Mouse (Mus musculus) MEL (cell line): ENCODE data around the gene Grwd1. TPM values are rescaled to one million over a fixed set of nuclear protein-coding genes. Genes with fewer than 3 reads are reported as not detected.

Experiments used
- DNase-seq: peaks from one replicate; pipeline ENCODE4 v3.0.0; 2011; ENCODE audit warnings: low read depth, low spot score
- H3K27ac ChIP-seq: 2 replicates; pipeline ENCODE4 v1.5.1; 2012; ENCODE audit warnings: low read depth, mild to moderate bottlenecking, control low read depth, low read length, moderate library complexity; ENCODE audit not compliant: control insufficient read depth
- H3K27me3 ChIP-seq, 2 experiments: fragments of 150-350 bp in 1 of 2; sonication (generic) in 1 of 2; 2 replicates each; pipeline ENCODE4 v1.6.1; 2012; ENCODE audit warnings: low read length in 2 of 2, mild to moderate bottlenecking in 2 of 2, improper control_type of control experiment in 1 of 2, moderate library complexity in 1 of 2; ENCODE audit not compliant: insufficient read depth in 2 of 2, control insufficient read depth in 1 of 2
- H3K36me3 ChIP-seq, 2 experiments: 2 replicates each; pipeline ENCODE4 v1.6.1; 2012 to 2014; ENCODE audit warnings: low read length in 2 of 2, improper control_type of control experiment in 1 of 2, inconsistent platforms in 1 of 2, mild to moderate bottlenecking in 1 of 2; ENCODE audit not compliant: insufficient read depth in 2 of 2, control insufficient read depth in 1 of 2
- H3K4me1 ChIP-seq, 2 experiments: fragments of 150-350 bp in 1 of 2; sonication (generic) in 1 of 2; 2 replicates each; pipeline ENCODE4 v1.6.1; 2012; ENCODE audit warnings: low read length in 2 of 2, improper control_type of control experiment in 1 of 2, mild to moderate bottlenecking in 1 of 2; ENCODE audit not compliant: insufficient read depth in 2 of 2, control insufficient read depth in 1 of 2
- H3K4me3 ChIP-seq, 2 experiments: fragments of 150-350 bp in 1 of 2; sonication (generic) in 1 of 2; 2 replicates each; pipeline ENCODE4 v1.5.1; 2012; ENCODE audit warnings: low read depth in 2 of 2, low read length in 2 of 2, mild to moderate bottlenecking in 2 of 2, moderate library complexity in 2 of 2, control low read depth in 1 of 2, improper control_type of control experiment in 1 of 2; ENCODE audit not compliant: control insufficient read depth in 1 of 2, insufficient read depth in 1 of 2
- H3K79me2 ChIP-seq: 2 replicates; pipeline ENCODE4 v1.6.1; 2012; ENCODE audit warnings: mild to moderate bottlenecking, low read length, moderate library complexity; ENCODE audit not compliant: control insufficient read depth, poor library complexity, insufficient read depth
- H3K9ac ChIP-seq: 2 replicates; pipeline ENCODE4 v1.6.1; 2012; ENCODE audit warnings: low read depth, mild to moderate bottlenecking, control low read depth, low read length, moderate library complexity; ENCODE audit not compliant: control insufficient read depth, poor library complexity, severe bottlenecking
- H3K9me3 ChIP-seq: fragments of 150-350 bp; sonication (generic); replicated peaks from 2 replicates; pipeline ENCODE4 v1.6.1; 2012; ENCODE audit warnings: mild to moderate bottlenecking, low read length, improper control_type of control experiment, moderate library complexity; ENCODE audit not compliant: insufficient read depth
- BHLHE40 ChIP-seq: IDR thresholded peaks from 2 replicates; pipeline ENCODE4 v1.6.1; 2012; ENCODE audit warnings: low read depth, mild to moderate bottlenecking, inconsistent platforms, low read length, improper control_type of control experiment, borderline replicate concordance
- CHD1 ChIP-seq: IDR thresholded peaks from 2 replicates; pipeline ENCODE4 v1.6.1; 2012; ENCODE audit warnings: low read depth, mild to moderate bottlenecking, inconsistent platforms, low read length, improper control_type of control experiment
- CHD2 ChIP-seq: IDR thresholded peaks from 2 replicates; pipeline ENCODE4 v1.6.1; 2011; ENCODE audit warnings: low read length, improper control_type of control experiment
- CTCF ChIP-seq, 3 experiments: IDR thresholded peaks in 2 of 3; conservative IDR thresholded peaks in 1 of 3; 2 replicates each; pipeline ENCODE4 v1.5.1; 2011 to 2012; ENCODE audit warnings: low read length in 3 of 3, low read depth in 2 of 3, mild to moderate bottlenecking in 2 of 3, improper control_type of control experiment in 1 of 3, inconsistent platforms in 1 of 3, mixed read lengths in 1 of 3, moderate library complexity in 1 of 3; ENCODE audit not compliant: control insufficient read depth in 1 of 3, insufficient read depth in 1 of 3, poor library complexity in 1 of 3, severe bottlenecking in 1 of 3
- E2F4 ChIP-seq: IDR thresholded peaks from 2 replicates; pipeline ENCODE4 v1.6.1; 2011; ENCODE audit warnings: low read depth, low read length, improper control_type of control experiment, borderline replicate concordance
- EP300 ChIP-seq, 2 experiments: IDR thresholded peaks; 2 replicates each; pipeline ENCODE4 v1.6.1; 2011; ENCODE audit warnings: improper control_type of control experiment in 2 of 2, low read length in 2 of 2, low read depth in 1 of 2, mild to moderate bottlenecking in 1 of 2
- ETS1 ChIP-seq: IDR thresholded peaks from 2 replicates; pipeline ENCODE4 v1.6.1; 2012; ENCODE audit warnings: low read depth, mild to moderate bottlenecking, inconsistent platforms, low read length, improper control_type of control experiment, moderate library complexity
- GABPA ChIP-seq: IDR thresholded peaks from 2 replicates; pipeline ENCODE4 v1.6.1; 2012; ENCODE audit warnings: low read depth, mild to moderate bottlenecking, inconsistent platforms, low read length, improper control_type of control experiment, moderate library complexity
- GATA1 ChIP-seq: IDR thresholded peaks from 2 replicates; pipeline ENCODE4 v1.6.1; 2011; ENCODE audit warnings: low read depth, low read length, improper control_type of control experiment
- MAFK ChIP-seq: IDR thresholded peaks from 2 replicates; pipeline ENCODE4 v1.6.1; 2011; ENCODE audit warnings: low read depth, mild to moderate bottlenecking, low read length, improper control_type of control experiment, borderline replicate concordance
- MXI1 ChIP-seq: IDR thresholded peaks from 2 replicates; pipeline ENCODE4 v1.6.1; 2011; ENCODE audit warnings: mild to moderate bottlenecking, low read depth, low read length, improper control_type of control experiment
- MYB ChIP-seq: IDR thresholded peaks from 2 replicates; pipeline ENCODE4 v1.6.1; 2011; ENCODE audit warnings: mild to moderate bottlenecking, low read depth, low read length, improper control_type of control experiment
- NELFE ChIP-seq: IDR thresholded peaks from 2 replicates; pipeline ENCODE4 v1.6.1; 2011; ENCODE audit warnings: low read depth, low read length, improper control_type of control experiment
- NRF1 ChIP-seq: IDR thresholded peaks from 2 replicates; pipeline ENCODE4 v1.6.1; 2014; ENCODE audit warnings: low read depth, mild to moderate bottlenecking, inconsistent platforms, low read length, improper control_type of control experiment, moderate library complexity; ENCODE audit not compliant: poor library complexity, insufficient read depth, severe bottlenecking
- POLR2A ChIP-seq, 2 experiments: IDR thresholded peaks; 2 replicates each; pipeline ENCODE4 v1.6.1; 2011 to 2012; ENCODE audit warnings: low read length in 2 of 2, mild to moderate bottlenecking in 2 of 2, control low read depth in 1 of 2, improper control_type of control experiment in 1 of 2, low read depth in 1 of 2, moderate library complexity in 1 of 2; ENCODE audit not compliant: control insufficient read depth in 1 of 2, insufficient read depth in 1 of 2, poor library complexity in 1 of 2
- POLR2AphosphoS2 ChIP-seq: IDR thresholded peaks from 2 replicates; pipeline ENCODE4 v1.6.1; 2011; ENCODE audit warnings: low read length, improper control_type of control experiment
- POLR2AphosphoS5 ChIP-seq: IDR thresholded peaks from 2 replicates; pipeline ENCODE4 v1.6.1; 2012; ENCODE audit warnings: low read depth, borderline replicate concordance, mild to moderate bottlenecking, inconsistent platforms, low read length, moderate library complexity, mixed read lengths
- RAD21 ChIP-seq: IDR thresholded peaks from 2 replicates; pipeline ENCODE4 v1.6.1; 2011; ENCODE audit warnings: mild to moderate bottlenecking, low read depth, low read length, improper control_type of control experiment
- RCOR1 ChIP-seq: IDR thresholded peaks from 2 replicates; pipeline ENCODE4 v1.6.1; 2012; ENCODE audit warnings: low read depth, mild to moderate bottlenecking, inconsistent platforms, low read length, improper control_type of control experiment
- SIN3A ChIP-seq: IDR thresholded peaks from 2 replicates; pipeline ENCODE4 v1.6.1; 2012; ENCODE audit warnings: low read length, improper control_type of control experiment, inconsistent platforms
- SMC3 ChIP-seq: IDR thresholded peaks from 2 replicates; pipeline ENCODE4 v1.6.1; 2011; ENCODE audit warnings: low read depth, low read length, improper control_type of control experiment
- TBP ChIP-seq: IDR thresholded peaks from 2 replicates; pipeline ENCODE4 v1.8.0; 2011; ENCODE audit warnings: low read depth, low read length, improper control_type of control experiment
- TCF12 ChIP-seq: IDR thresholded peaks from 2 replicates; pipeline ENCODE4 v1.6.1; 2014; ENCODE audit warnings: low read depth, mild to moderate bottlenecking, inconsistent platforms, low read length, improper control_type of control experiment, moderate library complexity
- USF1 ChIP-seq: IDR thresholded peaks from 2 replicates; pipeline ENCODE4 v1.6.1; 2014; ENCODE audit warnings: low read depth, mild to moderate bottlenecking, inconsistent platforms, low read length, improper control_type of control experiment, moderate library complexity
- USF2 ChIP-seq, 2 experiments: IDR thresholded peaks; 2 replicates each; pipeline ENCODE4 v1.6.1; 2011 to 2012; ENCODE audit warnings: improper control_type of control experiment in 2 of 2, low read length in 2 of 2, borderline replicate concordance in 1 of 2, inconsistent platforms in 1 of 2, low read depth in 1 of 2, mild to moderate bottlenecking in 1 of 2; ENCODE audit not compliant: insufficient read depth in 1 of 2
- ZKSCAN1 ChIP-seq: IDR thresholded peaks from 2 replicates; pipeline ENCODE4 v1.6.1; 2012; ENCODE audit warnings: low read depth, mild to moderate bottlenecking, inconsistent platforms, low read length, improper control_type of control experiment, moderate library complexity
- polyA plus RNA-seq, 2 experiments: library from polyadenylated mRNA; stranded (reverse) in 1 of 2; unstranded in 1 of 2; fragments of >175 nt in 1 of 2; fragments of >200 nt in 1 of 2; gene quantifications; 2 replicates each; pipeline versions ENCODE4 v1.2.1 to v1.2.4; 2012; ENCODE audit warnings: low replicate concordance in 2 of 2, low read depth in 1 of 2; ENCODE audit not compliant: insufficient read length in 2 of 2, insufficient read depth in 1 of 2, missing spikeins in 1 of 2
- total RNA-seq: library from RNA; depleted of rRNA; stranded (reverse); fragments of 300-350 nt; gene quantifications from 2 replicates; pipeline ENCODE4 v1.2.3, GENCODE M21; 2012

Gene Grwd1
- total and polyA plus RNA-seq, 3 experiments: 82.2 to 173 (median 108) TPM

GRCm38 (mm10) chr7:45805941-45806340 lies 24.8 kb downstream of the Grwd1 start:
- Histone ChIP-seq H3K36me3 (peaks cover 0 to 6% of the 10 kb centered on the region in 2 experiments; a peak in 2 of 4 replicates), H3K27ac (no peak overlapping the region), H3K4me3 (no peak overlapping the region), H3K4me1 (no peaks in the 10 kb centered on the region), H3K79me2 (no peaks in the 10 kb centered on the region; the same call in 1 of the 2 replicates), H3K9ac (no peak overlapping the region), H3K27me3 (no peaks in the 10 kb centered on the region), H3K9me3 (no peaks in the 10 kb centered on the region)
- no peak for DNase-seq
- no peak for TF ChIP-seq MAFK
- TF ChIP-seq POLR2AphosphoS2: peak; percentile 34; the same call in 1 of the 2 replicates

- Histone ChIP-seq H3K4me1 (peaks cover 5 to 6% of the 10 kb centered on the region in 2 experiments; a peak in 2 of 4 replicates), H3K27me3 (no peaks in the 10 kb centered on the region), H3K9ac (no peak overlapping the region), H3K36me3 (no peaks in the 10 kb centered on the region), H3K4me3 (no peak overlapping the region), H3K9me3 (no peaks in the 10 kb centered on the region), H3K79me2 (no peaks in the 10 kb centered on the region; the same call in 1 of the 2 replicates), H3K27ac (no peak overlapping the region)
- TF ChIP-seq CHD1 (no peak), GATA1 (no peak)
- no peak for DNase-seq
These were observed 28.2 kb downstream of the Grwd1 start for GRCm38 (mm10) chr7:45802551-45802950.

- Histone ChIP-seq H3K27ac (no peak overlapping the region), H3K4me3 (peak overlapping the region; percentile 60 to 61), H3K4me1 (peaks cover 9 to 13% of the 10 kb centered on the region in 2 experiments; a peak in 3 of 4 replicates), H3K9me3 (no peaks in the 10 kb centered on the region), H3K36me3 (peaks cover 0 to 4% of the 10 kb centered on the region in 2 experiments; a peak in 1 of 4 replicates), H3K79me2 (no peaks in the 10 kb centered on the region; the same call in 1 of the 2 replicates), H3K9ac (peak overlapping the region; percentile 56), H3K27me3 (no peaks in the 10 kb centered on the region)
- peak; percentile 94 for DNase-seq
- TF ChIP-seq POLR2AphosphoS5 (no peak), NRF1 (0 out of 2 replicates have a peak, but pooled peaks have one; percentile 18), GATA1 (no peak), ETS1 (no peak), SMC3 (peak; percentile 99), MYB (no peak), NELFE (no peak), TCF12 (no peak), RAD21 (peak; percentile 86), USF1 (no peak), BHLHE40 (0 out of 2 replicates have a peak, but pooled peaks have one; percentile 30), CHD2 (no peak), MXI1 (peak; percentile 70), GABPA (no peak), SIN3A (peak; percentile 86), POLR2A (IDR thresholded peaks at IDR 0.05; ENCODE audit: control insufficient read depth in 1 of 2, insufficient read depth in 1 of 2, low read depth in 1 of 2, low read length in 2 of 2, poor library complexity in 1 of 2) (no peak), RCOR1 (no peak), EP300 (IDR thresholded peaks at IDR 0.05; ENCODE audit: low read depth in 1 of 2, low read length in 2 of 2) (0 out of 4 replicates have a peak, but pooled peaks of 1 of the 2 experiments have one; percentile 23), ZKSCAN1 (no peak), TBP (no peak), POLR2AphosphoS2 (no peak), E2F4 (no peak), USF2 (IDR thresholded peaks at IDR 0.05; ENCODE audit: borderline replicate concordance in 1 of 2, insufficient read depth in 1 of 2, low read depth in 1 of 2, low read length in 2 of 2) (no peak), CTCF (IDR thresholded peaks at IDR 0.05 in 2 of 3, conservative IDR thresholded peaks at IDR 0.05 in 1 of 3; ENCODE audit: control insufficient read depth in 1 of 3, insufficient read depth in 1 of 3, low read depth in 2 of 3, low read length in 3 of 3, poor library complexity in 1 of 3, severe bottlenecking in 1 of 3) (peak in 2 of 3 experiments; percentile 94 to 99; a peak in 5 of 6 replicates)
These were observed 29.4 kb downstream of the Grwd1 start for GRCm38 (mm10) chr7:45801348-45801747.
